Mouse (Mus musculus): ENCODE results near the gene Coro1b.

Coro1b gene

DNA sequence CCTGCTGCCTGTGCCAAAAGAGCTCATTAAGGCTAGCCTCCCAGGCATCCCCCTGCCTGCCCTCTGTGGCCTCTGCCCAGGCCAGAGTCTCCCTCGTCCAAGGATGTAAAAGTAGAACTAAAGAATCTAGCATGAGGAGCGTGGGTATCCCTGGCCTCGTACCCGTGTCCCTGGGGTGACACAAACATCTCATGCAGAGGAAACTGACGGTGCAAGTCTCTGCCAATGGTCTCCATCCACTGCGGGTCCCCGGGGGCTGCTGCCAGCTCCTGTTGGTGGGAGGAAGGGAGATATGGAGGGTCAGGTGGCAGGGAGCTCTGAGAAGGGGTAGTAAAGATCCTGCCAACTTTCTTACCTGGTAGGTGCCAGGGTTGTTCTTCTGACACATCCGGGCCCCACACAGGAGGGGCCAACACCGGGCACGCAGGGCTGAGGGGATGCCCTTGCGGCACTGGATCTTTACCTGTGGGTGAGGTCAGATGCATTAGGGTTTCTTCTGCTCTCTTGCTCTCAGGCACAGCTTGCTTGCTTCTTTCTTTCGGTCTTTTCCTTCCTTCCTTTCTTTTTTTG lies 40.7 kb downstream of the Coro1b start:
- no peak for DNase-seq (ENCODE audit: low read depth)

DNA sequence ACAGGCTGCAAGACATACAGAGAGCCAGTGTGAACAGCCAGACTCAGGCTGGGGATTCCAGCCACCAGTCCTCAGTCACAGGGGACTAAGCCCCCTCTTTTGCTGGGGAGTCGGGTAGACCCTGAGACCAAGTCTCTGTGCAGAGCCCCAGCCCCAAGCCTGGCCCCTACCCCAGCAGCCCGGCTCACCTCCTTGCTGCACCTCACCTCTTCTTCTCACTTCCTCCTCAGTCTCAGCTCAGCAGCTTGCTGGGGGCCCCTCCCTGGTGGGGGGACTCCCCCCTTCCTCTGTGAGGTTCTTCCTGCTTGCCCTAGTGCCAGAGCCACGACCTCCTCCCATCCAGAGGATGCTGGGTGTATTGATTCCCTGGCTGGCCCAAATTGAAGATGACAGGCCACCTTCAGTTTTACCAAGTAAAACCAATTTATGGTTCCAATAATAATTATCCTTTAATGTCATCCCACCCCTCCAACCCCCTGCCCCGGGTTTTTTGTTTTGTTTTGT lies 42.5 kb downstream of the Coro1b start, which contains the start of gene Tbc1d10c:
Tbc1d10c (minus strand) TSS at position 454 of the 504 bp plus-strand sequence.
- peak; percentile 76 for DNase-seq (ENCODE audit: low read depth)

DNA sequence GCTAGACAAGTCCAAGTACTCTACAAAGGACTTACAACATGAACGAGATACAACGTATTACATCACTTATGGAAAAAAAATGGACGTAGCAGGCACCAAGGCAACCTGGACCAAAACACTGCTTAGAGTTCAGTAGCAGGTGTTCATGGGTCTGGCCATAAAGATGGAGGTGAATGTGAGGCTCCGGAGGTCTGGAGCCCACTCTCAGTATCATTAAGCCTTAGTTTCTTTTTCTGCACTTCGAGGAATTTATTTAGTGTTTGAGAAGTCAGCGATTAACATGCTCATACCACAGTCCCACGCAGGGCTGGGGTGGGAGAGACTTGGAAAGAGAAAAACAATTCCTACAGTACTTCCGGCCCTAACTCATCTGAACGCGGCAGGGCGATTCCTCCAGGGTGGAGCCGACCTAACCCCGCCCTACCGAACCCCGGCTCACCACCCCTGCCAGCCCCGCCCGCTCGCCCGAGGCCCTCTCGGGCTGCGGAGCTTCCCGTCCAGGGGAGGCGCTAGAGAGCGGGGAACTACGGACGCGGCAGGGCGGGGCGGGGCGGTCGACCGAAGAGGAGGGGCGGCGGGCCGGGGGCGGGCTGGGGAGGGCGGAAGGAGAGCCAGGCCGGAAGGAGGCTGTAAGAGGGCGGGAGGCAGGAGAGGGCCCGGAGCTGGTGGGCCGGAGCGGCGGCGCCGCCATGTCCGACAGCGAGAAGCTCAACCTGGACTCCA lies 43.3 kb downstream of the Coro1b start, which contains the start of gene Ppp1ca:
Ppp1ca (plus strand) TSS at position 538 of the 723 bp plus-strand sequence.
- peak; percentile 93 for DNase-seq (ENCODE audit: low read depth)

DNA sequence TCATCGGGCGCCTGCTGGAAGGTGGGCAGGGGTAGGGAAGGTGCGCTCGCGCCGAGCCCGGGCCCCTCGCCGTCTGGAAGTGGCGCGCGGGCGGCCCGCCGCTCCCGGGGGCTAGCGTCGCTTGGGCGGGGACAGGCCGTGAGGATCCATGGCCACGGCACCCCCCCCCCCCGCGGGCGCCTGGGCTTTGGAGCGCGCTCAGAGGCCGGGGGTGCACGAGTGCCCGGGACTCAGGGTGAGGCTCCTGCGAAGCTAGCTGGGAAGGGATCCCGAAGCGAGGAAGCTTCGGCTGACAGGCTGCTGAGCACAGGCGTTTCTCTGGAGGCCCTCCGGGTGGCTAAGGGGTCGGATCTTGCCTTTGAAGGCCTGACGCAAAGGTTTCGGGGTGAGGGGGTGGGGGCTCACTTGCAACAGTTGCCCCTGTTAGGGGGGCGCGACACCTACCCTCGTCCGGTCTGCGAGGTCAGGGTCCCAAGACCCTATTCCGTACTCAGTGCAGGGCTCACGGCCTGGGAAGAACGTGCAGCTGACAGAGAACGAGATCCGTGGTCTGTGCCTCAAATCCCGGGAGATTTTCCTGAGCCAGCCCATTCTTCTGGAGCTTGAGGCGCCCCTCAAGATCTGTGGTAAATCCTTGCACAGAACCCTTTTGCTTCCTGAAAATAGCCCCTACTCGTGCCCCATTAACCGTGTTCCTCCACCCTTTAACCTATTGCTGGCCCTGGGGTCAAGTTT lies 44.0 kb downstream of the Coro1b start:
- DNase-seq (ENCODE audit: low read depth), result no peak

DNA sequence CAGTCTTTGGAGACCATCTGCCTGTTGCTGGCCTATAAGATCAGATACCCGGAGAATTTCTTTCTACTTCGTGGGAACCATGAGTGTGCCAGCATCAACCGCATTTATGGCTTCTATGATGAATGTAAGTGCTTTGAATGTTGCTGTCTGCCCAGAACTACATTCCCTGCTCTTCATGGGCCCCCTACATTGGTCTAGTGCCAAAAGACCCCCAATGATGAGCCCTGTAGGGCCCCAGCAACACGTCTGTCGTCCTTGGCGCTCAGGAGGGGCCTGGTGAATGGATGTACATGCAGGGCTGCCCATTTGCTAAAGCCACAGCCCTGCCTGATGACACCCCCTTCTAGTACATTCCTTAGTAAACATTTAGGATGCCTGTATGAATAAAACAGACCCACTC lies 44.7 kb downstream of the Coro1b start:
- DNase-seq (ENCODE audit: low read depth), result no peak

DNA sequence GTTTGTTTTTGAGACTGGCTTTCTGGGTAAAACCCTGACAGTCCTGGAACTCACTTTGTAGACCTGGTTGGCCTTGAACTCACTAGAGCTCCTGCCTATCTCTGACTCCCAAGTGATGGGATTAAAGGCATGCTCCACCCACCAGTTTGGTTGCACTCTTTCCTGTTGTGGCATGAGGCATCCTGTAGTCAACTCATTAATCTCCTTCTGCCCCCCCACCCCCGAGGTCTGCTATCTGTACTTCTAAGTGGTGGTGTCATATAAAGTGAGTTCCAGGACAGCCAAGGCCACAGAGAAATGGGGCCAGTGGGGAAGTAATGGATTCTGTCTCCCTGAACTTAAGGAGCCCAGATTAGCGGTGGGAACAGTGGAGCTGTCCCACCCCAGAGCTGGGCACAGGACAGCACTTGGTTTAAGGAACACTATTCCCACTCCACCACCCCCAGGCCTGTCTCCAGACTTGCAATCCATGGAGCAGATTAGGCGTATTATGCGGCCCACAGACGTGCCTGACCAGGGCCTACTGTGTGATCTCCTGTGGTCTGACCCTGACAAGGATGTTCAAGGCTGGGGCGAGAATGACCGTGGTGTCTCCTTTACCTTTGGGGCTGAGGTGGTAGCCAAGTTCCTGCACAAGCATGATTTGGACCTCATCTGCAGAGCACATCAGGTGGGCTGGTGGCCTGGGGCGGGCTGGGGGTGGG lies 45.8 kb downstream of the Coro1b start:
- peak; percentile 89 for DNase-seq (ENCODE audit: low read depth)

DNA sequence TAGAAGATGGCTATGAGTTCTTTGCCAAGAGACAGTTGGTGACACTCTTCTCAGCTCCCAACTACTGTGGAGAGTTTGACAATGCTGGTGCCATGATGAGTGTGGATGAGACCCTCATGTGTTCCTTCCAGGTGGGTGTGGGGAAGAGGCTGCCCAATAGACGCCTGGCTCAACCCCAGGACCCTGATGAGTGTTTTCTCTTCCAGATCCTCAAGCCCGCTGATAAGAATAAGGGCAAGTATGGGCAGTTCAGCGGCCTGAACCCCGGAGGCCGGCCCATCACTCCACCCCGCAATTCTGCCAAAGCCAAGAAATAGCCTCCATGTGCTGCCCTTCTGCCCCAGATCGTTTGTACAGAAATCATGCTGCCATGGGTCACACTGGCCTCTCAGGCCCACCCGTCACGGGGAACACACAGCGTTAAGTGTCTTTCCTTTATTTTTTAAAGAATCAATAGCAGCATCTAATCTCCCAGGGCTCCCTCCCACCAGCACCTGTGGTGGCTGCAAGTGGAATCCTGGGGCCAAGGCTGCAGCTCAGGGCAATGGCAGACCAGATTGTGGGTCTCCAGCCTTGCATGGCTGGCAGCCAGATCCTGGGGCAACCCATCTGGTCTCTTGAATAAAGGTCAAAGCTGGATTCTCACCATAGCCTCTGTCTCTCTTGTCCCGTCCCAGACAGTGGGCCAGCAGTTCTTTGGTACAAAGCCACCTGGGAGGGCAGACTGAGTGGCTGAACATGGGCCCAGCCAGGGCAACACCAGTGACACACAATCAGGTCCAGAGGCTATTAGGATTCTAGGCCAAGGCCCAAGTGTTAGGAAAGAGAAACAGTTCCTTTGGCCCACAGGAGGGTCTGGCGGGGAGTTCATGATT lies 46.6 kb downstream of the Coro1b start:
- DNase-seq (ENCODE audit: low read depth), result no peak

DNA sequence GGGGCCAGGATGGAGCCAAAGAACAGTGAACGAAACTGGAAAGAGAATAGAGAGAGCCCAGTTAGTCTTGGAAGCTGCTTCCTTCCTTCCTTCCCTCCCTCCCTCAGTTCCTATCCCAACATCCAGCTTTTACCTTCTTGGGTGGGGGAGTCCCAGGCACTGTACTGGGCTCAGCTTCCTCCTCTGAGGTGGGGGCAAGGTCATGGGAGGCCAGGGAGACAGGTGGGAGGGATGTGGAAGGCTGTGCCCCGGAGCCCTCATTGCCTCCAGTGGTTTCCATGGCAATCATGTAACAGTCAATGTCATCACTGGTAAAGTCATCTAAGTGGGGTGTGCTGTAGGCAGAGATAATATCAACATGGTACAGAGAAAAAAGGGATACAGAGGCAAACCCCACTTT lies 47.6 kb downstream of the Coro1b start:
- DNase-seq (ENCODE audit: low read depth), result no peak

DNA sequence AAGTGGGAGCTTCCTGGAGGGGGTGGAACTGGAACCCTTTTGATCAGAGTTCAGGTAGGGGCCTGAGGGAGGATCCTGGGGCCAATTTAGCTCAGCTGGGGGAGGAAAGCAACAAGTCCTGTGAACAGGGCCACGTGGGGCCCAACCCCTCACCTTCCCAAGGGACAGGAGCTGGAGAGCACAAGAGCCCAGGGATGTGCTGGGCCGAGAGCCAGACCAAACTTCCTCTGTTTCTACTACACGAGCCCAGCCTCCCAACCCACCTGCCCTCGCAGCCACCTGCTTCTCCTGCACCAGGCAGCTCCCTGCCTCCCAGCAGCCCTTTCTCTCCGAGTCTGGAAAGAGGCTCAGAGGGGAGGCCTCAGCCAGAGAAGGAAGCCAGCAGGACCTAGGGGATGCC lies 48.1 kb downstream of the Coro1b start:
- no peak for DNase-seq (ENCODE audit: low read depth)

DNA sequence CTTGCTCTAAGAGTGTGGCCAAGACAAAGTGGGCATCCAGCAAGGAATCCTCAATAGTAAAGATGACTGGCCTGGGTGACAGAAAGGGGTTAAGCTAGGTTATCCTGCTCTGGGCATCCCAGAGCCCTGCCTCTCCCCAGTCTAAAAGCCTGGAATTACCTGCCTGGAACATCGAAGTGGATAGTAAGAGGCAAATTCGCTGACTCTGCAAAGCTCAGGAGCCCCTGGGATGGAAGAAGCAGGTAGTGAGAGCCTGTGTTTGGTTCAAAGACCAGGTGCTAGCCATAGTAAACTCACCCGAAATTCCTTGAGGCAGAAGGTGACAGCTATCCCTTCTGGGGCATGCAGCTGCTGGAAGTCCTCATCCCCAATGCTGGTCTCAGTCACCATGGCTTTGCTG lies 48.8 kb downstream of the Coro1b start:
- no peak for DNase-seq (ENCODE audit: low read depth)

DNA sequence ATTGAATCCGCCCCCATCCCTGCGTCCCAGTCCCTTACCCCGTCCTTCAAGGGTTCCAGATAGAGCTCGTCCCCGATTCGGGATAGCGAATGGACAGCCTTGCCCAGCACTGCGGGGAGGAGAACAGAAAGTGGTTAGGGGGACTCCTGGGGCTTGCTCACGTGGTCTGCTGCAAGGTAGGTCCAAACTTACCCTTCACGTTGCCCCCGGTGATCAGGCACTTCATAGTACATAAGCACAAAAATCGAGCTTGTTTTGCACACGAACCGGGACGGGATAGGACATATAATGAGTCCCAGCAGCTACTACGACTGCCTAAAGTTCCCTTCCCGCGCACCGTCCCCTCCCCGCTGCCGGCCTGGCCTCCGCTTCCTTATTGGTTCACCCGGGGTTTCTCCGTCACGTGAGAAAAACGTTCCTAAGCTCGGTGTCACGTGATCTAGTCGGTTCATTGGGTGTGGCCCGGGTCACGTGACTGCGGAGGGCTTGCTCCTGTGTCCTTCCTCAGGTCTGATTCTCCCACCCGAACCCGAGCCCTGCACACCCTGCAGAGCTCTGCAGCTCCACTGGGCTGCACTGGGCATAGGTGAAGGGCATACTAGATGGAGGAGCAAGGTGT lies 53.0 kb downstream of the Coro1b start, which contains the start of gene Rad9a:
Rad9a (minus strand) TSS at position 372 of the 619 bp plus-strand sequence.
- DNase-seq (ENCODE audit: low read depth), result peak; percentile 100

DNA sequence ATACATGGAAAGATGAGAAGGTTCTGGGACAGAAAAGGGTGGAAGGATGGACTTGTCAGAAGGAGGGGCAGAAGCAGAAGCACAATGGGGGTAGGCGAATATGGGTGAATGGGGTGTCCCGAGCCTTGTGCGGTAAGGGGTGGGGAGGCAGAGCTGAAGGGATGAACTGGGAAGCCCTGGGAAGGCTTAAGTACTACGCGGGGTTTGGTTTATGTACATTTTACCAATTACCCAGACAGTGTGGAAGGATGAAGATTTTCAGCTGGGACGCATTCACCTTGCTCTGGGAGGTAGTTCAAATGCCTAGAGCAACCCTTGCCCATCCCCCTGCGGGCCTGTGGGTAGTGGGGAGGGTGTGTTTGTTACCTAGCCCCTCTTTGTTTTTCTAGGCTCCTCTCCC lies 53.7 kb downstream of the Coro1b start:
- no peak for DNase-seq (ENCODE audit: low read depth)

DNA sequence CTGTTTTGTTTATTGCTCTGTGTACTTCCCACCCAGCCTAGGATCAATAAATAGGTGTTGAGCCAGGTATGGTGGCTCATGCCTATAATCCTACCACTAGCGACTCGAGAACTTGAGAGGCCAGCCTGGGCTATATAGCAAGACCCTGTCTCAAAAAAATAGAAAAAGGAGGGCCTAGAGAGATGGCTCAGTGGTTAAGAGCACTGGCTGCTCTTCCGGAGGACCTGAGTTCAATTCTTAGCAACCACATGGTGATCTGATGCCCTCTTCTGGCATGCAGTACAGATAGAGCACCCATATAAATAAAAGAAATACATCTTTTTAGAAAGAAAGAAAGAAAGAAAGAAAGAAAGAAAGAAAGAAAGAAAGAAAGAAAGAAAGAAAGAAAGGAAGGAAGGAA lies 54.7 kb downstream of the Coro1b start:
- peak; percentile 76 for DNase-seq (ENCODE audit: low read depth)
